Mouse (Mus musculus) liver, embryonic 14.5 days (tissue): ENCODE measurements at regions not wholly inside any gene's neighbourhood (a gene's known extent, or its start where the extent isn't known, plus 50 kb on each side); places are given as distances from the start of the nearest gene placed in this dataset.
A peak's percentile ranks its signal among the peaks of the same experiment; 100 is the strongest.
"Not testable (repeated sequence)": the region's sequence is repeated elsewhere in the genome, so short reads cannot be mapped to it uniquely, and the experiment has no call there.

Source experiments
- ATAC-seq: fragments of 200-750 bp; cut with Nextera tagmentation; 2 replicates; pipeline ENCODE4 v1.8.0; 2017; ENCODE audit warnings: moderate number of reproducible peaks, mild to moderate bottlenecking, moderate library complexity; ENCODE audit not compliant: insufficient read depth
- DNase-seq, 3 experiments: peaks; one replicate each; pipeline ENCODE4 v3.0.0-alpha.2; 2012 to 2013; ENCODE audit warnings: low read depth in 3 of 3, low spot score in 3 of 3
- H3K27ac ChIP-seq: fragments of 300-500 bp; sonication (generic); 2 replicates; pipeline ENCODE4 v1.5.1; 2014; ENCODE audit warnings: moderate library complexity, mild to moderate bottlenecking, control low read depth, inconsistent platforms
- H3K27me3 ChIP-seq: fragments of 300-500 bp; sonication (generic); 2 replicates; pipeline ENCODE4 v1.6.1; 2014; ENCODE audit warnings: mild to moderate bottlenecking, low read length, moderate library complexity; ENCODE audit not compliant: control insufficient read depth, insufficient read depth
- H3K36me3 ChIP-seq: fragments of 300-500 bp; sonication (generic); replicated peaks from 2 replicates; pipeline ENCODE4 v1.6.1; 2014; ENCODE audit warnings: low read depth; ENCODE audit not compliant: control insufficient read depth, insufficient read depth
- H3K4me1 ChIP-seq, 2 experiments: fragments of 200-500 bp in 1 of 2; fragments of 300-500 bp in 1 of 2; sonication (generic) in 1 of 2; replicated peaks; 2 replicates each; pipeline ENCODE4 v1.6.1; 2012 to 2014; ENCODE audit warnings: antibody characterized with exemption in 1 of 2, inconsistent platforms in 1 of 2, low read length in 1 of 2; ENCODE audit not compliant: control insufficient read depth in 2 of 2, insufficient read depth in 2 of 2
- H3K4me2 ChIP-seq: fragments of 300-500 bp; sonication (generic); 2 replicates; pipeline ENCODE4 v1.6.1; 2014; ENCODE audit warnings: low read depth, mild to moderate bottlenecking, control low read depth, moderate library complexity
- H3K4me3 ChIP-seq, 2 experiments: fragments of 200-500 bp in 1 of 2; fragments of 300-500 bp in 1 of 2; sonication (generic) in 1 of 2; 2 replicates each; pipeline ENCODE4 v1.5.1; 2012 to 2014; ENCODE audit warnings: low read depth in 2 of 2, low read length in 2 of 2, mild to moderate bottlenecking in 2 of 2, control low read depth in 1 of 2, inconsistent platforms in 1 of 2, moderate library complexity in 1 of 2; ENCODE audit not compliant: insufficient read depth in 1 of 2
- H3K9ac ChIP-seq: fragments of 300-500 bp; sonication (generic); replicated peaks from 2 replicates; pipeline ENCODE4 v1.6.1; 2014; ENCODE audit warnings: mild to moderate bottlenecking, control low read depth, moderate library complexity
- H3K9me3 ChIP-seq: fragments of 300-500 bp; sonication (generic); 2 replicates; pipeline ENCODE4 v1.6.1; 2016; ENCODE audit warnings: low read length, mixed read lengths; ENCODE audit not compliant: control insufficient read depth
- CTCF ChIP-seq: IDR thresholded peaks from 2 replicates; pipeline ENCODE4 v1.5.1; 2016; ENCODE audit warnings: antibody characterized with exemption, low read depth, control low read depth
- EP300 ChIP-seq: IDR thresholded peaks from 2 replicates; pipeline ENCODE4 v1.6.1; 2016; ENCODE audit warnings: antibody characterized with exemption, low read depth
- WGBS: fragments of 180-500 bp; shearing (Covaris S2); extraction: QIAGEN DNeasy Blood & Tissue Kit; methylation state at CpG from one replicate; pipeline ENCODE4 v1.1.7; 2014; ENCODE audit not compliant: insufficient replicate concordance; 5-methylcytosine and 5-hydroxymethylcytosine counted together

- not testable (repeated sequence) for H3K4me3 ChIP-seq, ATAC-seq, H3K36me3 ChIP-seq, DNase-seq, H3K9ac ChIP-seq, H3K27ac ChIP-seq, H3K4me1 ChIP-seq, H3K9me3 ChIP-seq, H3K4me2 ChIP-seq, H3K27me3 ChIP-seq
- WGBS, result no CpG with 5 or more reads among the region's 5 CpGs
Measured at GRCm38 (mm10) chr10:52529661-52530060, 112.3 kb downstream of the Nus1 start.

- H3K9ac ChIP-seq, result no peak overlapping the region
- no peaks in the 10 kb centered on the region for H3K4me1 ChIP-seq
- H3K4me3 ChIP-seq, result no peak overlapping the region
- DNase-seq, result no peak
- WGBS, result 41% methylated on average over 3 of the region's 3 CpGs
- no peaks in the 10 kb centered on the region for H3K9me3 ChIP-seq
- ATAC-seq, result no peak
- H3K27me3 ChIP-seq, result no peaks in the 10 kb centered on the region
- no peak overlapping the region for H3K27ac ChIP-seq
- no peaks in the 10 kb centered on the region for H3K36me3 ChIP-seq
- TF ChIP-seq EP300, result no peak
- TF ChIP-seq CTCF, result no peak
- H3K4me2 ChIP-seq, result no peak overlapping the region
Measured at GRCm38 (mm10) chr10:52530846-52531245, 113.5 kb downstream of the Nus1 start.

GRCm38 (mm10) chr10:52533278-52533892 is 116.0 kb downstream of the Nus1 start:
- Histone ChIP-seq H3K27me3 (no peaks in the 10 kb centered on the region), H3K27ac (no peak overlapping the region), H3K4me2 (no peak overlapping the region), H3K4me3 (no peak overlapping the region), H3K36me3 (no peaks in the 10 kb centered on the region), H3K9ac (no peak overlapping the region), H3K9me3 (no peaks in the 10 kb centered on the region), H3K4me1 (no peaks in the 10 kb centered on the region)
- DNase-seq (no peak), ATAC-seq (no peak)
- TF ChIP-seq CTCF (no peak), EP300 (no peak)
- WGBS, result 13% methylated on average over 2 of the region's 2 CpGs

- no peak for ATAC-seq
- Histone ChIP-seq H3K9ac (no peak overlapping the region), H3K9me3 (no peaks in the 10 kb centered on the region), H3K27me3 (no peaks in the 10 kb centered on the region), H3K4me2 (no peak overlapping the region), H3K36me3 (no peaks in the 10 kb centered on the region), H3K27ac (no peak overlapping the region), H3K4me3 (no peak overlapping the region), H3K4me1 (no peaks in the 10 kb centered on the region)
- 50% methylated on average over 4 of the region's 4 CpGs for WGBS
- peak in 1 of 3 experiments; percentile 0 for DNase-seq
- TF ChIP-seq EP300 (no peak), CTCF (peak; percentile 61)
Measured at GRCm38 (mm10) chr10:52533893-52534287, 116.5 kb downstream of the Nus1 start.

- H3K4me1 ChIP-seq, result no peaks in the 10 kb centered on the region
- no peaks in the 10 kb centered on the region for H3K9me3 ChIP-seq
- DNase-seq, result no peak
- H3K4me3 ChIP-seq, result no peak overlapping the region
- 72% methylated on average over 28 of the region's 28 CpGs for WGBS
- no peak overlapping the region for H3K27ac ChIP-seq
- no peaks in the 10 kb centered on the region for H3K27me3 ChIP-seq
- no peak for ATAC-seq
- no peaks in the 10 kb centered on the region for H3K36me3 ChIP-seq
- TF ChIP-seq CTCF (no peak), EP300 (no peak)
- H3K9ac ChIP-seq, result no peak overlapping the region
- H3K4me2 ChIP-seq, result no peak overlapping the region
Measured at GRCm38 (mm10) chr10:52545566-52545965, 128.2 kb downstream of the Nus1 start.
